Mouse (Mus musculus) erythroblast, adult 5-6 weeks (primary cell): Measurements from ENCODE around the gene Nrp2. TPM values are rescaled to one million over a fixed set of nuclear protein-coding genes. Genes with fewer than 3 reads are reported as not detected.

ENCODE experiments used
- ATAC-seq: replicated peaks from 2 replicates; pipeline ENCODE4 v1.8.0; 2016; ENCODE audit warnings: moderate number of reproducible peaks, mild to moderate bottlenecking, moderate TSS enrichment, inconsistent platforms; ENCODE audit not compliant: poor library complexity, low FRiP score, severe bottlenecking
- total RNA-seq, 2 experiments: library from RNA; stranded (forward) in 1 of 2; stranded (reverse) in 1 of 2; fragments of 150-400 nt in 1 of 2; fragments of 200-764, 138-1000 nt in 1 of 2; gene quantifications; 2 replicates each; pipeline versions ENCODE4 v1.2.3 to v1.2.4; 2015 to 2017; ENCODE audit warnings: low replicate concordance in 2 of 2

Gene Nrp2
- total RNA-seq, 2 experiments from 2014 or later = 0.43 to 0.96 TPM

DNA sequence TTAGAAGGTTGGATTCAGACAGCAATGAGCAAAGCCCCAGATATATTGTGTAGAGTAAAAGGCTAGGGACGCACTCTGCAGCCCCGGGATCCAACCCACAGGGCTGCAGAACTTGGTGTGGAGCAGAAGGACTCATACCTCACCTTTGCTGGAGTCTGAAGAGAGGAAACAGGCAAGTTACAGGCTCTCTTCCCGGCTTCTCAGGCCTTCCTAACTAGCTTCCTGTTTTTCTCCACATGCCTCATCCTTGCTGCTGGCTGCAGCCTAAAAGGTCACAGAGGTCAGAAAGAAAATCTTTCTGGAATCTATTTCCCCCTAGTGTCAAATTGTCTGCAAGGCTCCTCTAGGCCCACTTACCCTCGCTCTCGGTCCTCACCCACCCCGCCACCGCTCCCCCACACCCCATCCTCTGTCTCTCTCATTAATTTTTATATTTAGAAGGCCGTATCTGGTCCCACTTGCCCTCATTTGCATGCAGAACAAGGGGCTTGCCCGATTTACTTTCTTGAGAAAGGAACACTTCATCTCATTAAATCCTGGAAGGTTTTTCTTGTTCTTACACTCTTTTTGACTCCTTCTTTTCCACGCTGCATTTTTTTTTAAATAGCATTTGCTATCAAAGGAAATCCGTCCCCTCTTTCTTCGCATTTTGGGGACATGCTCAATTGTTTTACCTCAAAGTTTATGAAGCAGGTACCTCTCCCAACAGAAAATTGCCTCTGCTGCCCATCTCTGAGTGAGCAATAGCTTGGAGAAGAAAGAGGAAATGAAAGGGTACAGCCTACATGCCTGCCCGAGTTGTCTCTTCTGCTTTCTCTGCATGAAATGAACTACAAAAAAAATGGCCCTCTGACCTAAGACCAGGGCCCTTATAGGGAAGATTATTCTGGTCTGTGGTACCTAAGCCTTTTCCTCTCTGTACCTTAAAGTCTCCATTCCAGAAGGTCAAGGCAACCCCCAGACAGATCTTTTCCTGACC, 17.9 kb downstream of the Nrp2 start:
- no peak for ATAC-seq

DNA sequence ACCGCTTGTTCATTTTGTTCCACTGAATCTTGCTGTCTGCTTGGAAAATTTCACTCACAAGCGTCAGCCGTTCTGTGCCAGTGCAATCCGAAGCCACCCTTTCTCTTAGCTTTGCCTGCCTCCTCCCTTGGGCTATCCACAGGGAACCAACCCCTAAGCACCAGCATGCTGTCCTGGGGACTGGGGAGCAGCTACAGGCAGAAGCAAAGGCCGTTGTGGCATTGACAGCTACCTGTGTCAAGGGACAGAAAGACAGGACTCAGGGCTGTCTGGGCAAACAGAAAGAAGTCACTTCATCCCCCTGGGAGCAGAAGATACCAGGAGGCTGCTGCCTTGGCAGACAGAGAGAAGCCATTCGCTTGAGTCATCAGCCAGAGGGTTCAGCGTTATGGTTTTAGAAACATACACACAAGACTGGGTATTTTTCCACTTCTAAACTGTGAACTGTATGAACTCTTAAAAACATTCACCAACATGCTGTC, 18.7 kb downstream of the Nrp2 start:
- ATAC-seq = no peak

- no peak for ATAC-seq
These were observed 19.4 kb downstream of the Nrp2 start for GRCm38 (mm10) chr1:62722526-62722925.

- ATAC-seq = no peak
These were observed 20.8 kb downstream of the Nrp2 start for GRCm38 (mm10) chr1:62723891-62724290.

GRCm38 (mm10) chr1:62724461-62725021, 21.5 kb downstream of the Nrp2 start:
- no peak for ATAC-seq

GRCm38 (mm10) chr1:62725032-62725678, 22.1 kb downstream of the Nrp2 start:
- no peak for ATAC-seq

GRCm38 (mm10) chr1:62727191-62727590, 24.1 kb downstream of the Nrp2 start:
- no peak for ATAC-seq

GRCm38 (mm10) chr1:62728421-62728820, 25.3 kb downstream of the Nrp2 start:
- no peak for ATAC-seq

DNA sequence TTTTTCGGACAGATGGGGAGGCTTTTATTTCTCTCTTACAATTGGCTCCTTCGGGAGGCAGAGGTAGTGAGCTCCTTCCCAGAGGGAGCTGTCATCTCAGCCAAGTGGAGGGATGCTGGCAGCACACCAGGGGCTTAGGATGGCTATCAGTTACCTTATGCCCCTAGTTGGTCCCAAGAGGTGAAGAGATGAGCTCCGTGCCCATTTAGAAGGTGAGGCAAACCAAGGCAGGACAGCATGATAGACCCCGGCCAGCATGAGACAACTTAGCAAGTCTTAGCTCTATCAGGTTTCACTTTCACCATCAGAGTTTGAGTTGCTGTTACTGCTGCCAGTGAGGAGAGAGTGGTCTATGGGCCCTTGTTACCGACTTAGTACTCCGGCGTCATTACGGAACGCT, 25.8 kb downstream of the Nrp2 start:
- no peak for ATAC-seq

DNA sequence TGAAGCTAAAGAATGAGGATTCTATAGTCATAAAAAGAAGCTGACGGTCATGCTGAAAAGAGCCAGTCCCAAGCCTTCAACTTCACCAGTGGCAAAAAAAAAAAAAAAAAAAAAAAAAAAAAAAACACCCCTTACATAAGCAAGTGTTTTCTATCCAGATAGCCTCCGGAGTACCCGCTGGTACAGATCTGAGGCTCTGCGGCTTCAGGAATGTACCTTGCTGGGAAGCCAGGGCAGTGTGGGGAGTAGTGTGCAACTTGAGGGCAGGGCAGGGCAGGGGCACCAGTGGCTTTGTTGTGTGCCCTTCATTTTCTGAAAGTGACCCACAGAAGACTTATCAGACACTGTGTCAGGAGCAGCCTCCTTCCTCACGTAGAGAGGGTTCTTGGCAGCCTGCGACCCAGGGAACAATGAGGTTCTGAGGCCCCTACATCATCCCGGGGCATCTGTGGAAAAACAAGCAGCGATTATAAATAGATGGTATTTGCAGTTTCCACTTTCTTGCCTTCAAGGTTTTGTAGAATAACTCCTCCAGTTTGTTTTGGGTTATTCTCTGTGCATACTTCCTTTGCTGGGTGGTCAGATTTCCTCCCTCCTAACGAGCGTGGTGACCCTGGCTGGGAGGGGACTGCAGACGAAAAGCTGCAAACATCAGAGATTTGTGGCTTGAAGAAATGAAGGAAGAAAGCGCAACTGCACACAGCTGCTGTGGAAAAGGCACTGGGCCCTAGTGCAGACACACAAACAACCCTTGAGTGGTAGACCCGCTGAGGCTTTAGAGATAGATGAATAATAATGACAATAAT, 26.5 kb downstream of the Nrp2 start:
- ATAC-seq = no peak

DNA sequence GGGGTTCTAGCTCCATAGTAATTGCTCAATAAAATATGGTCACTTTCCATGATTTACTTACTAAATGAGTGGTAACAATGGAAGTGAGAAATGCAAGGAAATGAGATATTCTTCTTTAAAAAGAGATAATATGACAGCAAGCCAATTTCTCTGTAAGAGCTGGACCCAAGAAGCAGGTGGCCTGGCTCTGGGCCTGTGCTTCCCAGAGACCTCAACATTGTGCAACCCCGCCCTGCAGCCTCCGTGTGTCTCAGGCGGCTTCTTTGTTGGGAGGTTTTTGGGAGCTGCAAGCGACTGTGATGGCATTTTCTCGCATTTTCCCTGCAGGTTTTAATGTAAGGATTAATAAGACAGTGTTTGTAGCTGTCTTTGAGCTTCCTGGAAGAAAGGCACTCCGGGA, 29.0 kb downstream of the Nrp2 start:
- ATAC-seq = no peak

DNA sequence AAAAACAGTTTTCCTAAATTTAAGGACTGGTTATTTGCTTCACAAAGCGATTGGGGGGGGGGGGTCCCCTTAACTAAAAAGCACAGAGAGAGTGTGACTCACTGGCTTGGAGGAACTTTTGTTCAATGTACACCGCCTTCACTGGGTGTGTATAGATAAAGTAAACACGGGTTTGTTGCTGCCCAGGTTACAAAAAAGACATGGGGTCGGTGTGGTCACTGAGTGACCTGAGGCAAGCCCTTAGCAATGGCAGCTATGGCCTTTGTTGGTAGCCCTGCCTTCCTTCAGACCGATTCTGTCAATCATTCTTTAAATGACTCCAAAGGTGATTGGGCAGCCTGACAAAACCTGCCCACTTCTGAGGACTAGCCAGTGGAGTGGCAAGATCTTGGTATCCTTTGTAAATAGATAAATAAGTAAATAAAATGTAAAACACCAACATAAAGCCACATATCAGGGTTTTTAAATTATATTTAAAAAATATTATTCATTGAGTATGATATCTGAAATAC, 31.4 kb downstream of the Nrp2 start:
- no peak for ATAC-seq

DNA sequence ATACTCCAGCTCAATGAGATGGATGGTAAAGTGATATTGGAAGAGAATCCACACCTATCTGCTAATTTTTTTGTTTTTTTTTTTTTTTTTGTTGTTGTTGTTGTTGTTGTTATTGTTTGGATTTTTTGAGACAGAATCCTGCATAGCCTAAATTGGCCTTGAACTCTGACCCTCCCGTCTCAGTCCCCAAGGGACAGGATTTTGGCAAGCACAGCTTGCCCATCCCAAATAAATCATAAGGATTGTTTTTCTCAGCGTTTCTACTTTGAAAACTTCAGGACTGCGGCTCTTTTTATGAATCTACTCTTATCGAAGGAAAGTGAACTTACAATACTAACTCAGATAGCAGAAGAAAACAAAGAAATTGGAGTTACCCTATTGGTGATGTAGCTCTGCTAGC, 31.9 kb downstream of the Nrp2 start:
- ATAC-seq = no peak

DNA sequence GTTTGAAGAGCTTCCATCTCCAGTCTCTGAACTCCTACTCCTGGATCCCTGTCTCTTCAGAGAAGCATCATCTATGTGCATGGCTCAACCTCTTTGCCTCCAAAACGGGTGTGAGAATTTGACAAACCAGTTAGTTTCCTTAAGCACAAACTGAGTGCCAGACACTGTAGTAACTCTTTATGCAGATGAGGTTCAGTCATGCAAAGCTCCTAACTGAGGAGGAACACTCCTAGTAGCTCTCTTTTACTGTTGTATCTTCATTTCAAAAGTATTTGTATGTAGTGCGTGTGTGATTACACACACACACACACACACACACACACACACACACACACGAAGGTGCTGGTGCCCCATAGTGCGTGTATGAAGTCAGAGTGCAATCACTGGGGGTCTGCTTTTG, 32.8 kb downstream of the Nrp2 start:
- ATAC-seq = no peak

DNA sequence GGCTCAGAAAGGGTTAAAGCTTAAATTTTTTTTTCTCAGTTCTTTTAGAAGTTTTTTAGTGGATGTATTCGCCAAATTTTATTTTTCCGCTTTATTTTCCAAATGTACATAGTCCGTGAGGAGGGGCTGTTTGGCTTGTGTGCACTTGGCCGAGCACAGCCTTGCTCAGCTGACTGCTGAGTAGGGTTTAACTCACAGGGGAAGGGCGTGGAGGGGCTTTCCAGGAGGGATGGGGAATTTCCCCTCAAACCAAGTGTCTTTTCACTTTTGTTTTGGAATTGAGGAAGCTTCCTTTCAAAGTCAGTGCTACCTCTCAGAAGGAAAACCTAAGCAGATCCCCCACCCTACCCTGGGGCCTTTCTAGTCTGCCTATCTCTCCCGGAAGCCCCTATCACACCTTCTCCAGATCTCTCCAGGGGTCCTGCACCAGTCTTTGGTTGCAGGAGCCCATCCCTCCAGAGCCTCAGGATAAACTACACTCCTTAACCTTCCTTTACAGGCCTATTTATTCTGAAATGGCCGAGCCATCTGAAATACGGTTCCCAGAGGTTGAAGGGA, 33.4 kb downstream of the Nrp2 start:
- no peak for ATAC-seq

DNA sequence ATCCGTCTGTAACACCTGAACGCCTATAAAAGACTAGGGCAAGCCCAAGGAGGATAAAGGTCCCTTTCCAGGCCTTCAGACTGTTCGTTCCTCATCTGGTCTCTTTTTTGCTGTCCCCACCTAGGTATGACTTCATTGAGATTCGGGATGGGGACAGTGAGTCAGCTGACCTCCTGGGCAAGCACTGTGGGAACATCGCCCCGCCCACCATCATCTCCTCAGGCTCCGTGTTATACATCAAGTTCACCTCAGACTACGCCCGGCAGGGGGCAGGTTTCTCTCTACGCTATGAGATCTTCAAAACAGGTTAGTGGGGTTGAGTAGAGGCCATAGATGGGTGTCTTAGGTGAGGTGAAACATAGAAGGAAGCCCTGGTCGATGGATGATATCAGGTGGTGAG, 35.1 kb downstream of the Nrp2 start:
- no peak for ATAC-seq

- no peak for ATAC-seq
These were observed 39.0 kb downstream of the Nrp2 start for GRCm38 (mm10) chr1:62742092-62742491.

GRCm38 (mm10) chr1:62743064-62743694, 40.1 kb downstream of the Nrp2 start:
- ATAC-seq = no peak

- no peak for ATAC-seq
These were observed 42.8 kb downstream of the Nrp2 start for GRCm38 (mm10) chr1:62745889-62746288.
